Mouse (Mus musculus) cerebellum, adult 11-12 months (tissue): Measurements from ENCODE around the gene Lrrc4b.

Experiments used
- DNase-seq: peaks from one replicate; pipeline ENCODE4 v3.0.0; 2022

Lrrc4b gene

DNA sequence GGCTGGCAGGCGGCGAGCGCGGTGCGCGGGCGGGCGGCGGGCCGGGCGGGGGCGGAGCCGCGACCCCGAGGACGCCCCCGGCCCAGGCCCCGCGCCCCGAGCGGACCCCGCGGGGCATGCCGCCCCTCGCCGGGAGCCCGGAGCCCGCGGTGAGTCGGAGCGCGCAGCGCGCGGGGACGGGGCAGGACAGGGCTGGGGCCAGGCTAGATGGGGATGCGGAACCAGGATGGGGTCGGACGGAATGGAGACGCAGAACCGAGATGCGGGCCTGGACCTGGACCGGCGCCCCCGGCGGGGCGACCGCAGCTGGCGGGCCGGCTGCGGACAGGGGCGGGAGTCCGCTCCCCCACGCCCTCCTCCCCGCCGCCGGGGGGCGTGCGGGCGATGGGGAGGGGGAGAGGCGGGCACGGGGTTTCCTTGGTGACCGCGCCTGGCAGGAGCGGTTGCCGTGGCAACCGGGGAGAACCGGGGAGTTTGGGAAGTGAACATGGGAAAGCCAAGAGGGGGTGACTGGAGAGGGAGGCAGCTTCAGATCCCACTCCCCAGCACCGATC lies at the start of gene Lrrc4b:
Gene Lrrc4b, plus strand, starts transcription at position 51 of the 554 bp plus-strand sequence.
- peak; percentile 74 for DNase-seq

DNA sequence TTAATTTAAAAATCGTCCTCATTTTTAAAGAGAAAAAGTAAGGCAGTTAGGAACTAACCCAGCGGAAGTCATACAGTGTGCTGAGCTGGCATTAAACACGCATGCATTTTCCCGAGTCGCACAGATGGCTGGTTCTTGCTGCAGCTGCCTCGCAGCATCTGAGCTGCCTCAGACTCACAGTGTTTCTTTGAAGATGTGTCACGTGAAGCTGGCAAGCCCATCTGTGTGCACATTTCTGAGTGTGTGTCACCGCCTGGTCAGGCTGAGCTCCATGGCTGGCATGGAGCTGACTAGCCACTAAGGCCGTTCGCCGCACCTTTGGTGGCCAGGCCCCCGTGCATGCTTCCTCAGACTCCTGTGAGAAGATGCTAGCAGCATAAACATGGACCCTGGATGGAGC lies 46.3 kb upstream of the Lrrc4b start:
- no peak for DNase-seq

DNA sequence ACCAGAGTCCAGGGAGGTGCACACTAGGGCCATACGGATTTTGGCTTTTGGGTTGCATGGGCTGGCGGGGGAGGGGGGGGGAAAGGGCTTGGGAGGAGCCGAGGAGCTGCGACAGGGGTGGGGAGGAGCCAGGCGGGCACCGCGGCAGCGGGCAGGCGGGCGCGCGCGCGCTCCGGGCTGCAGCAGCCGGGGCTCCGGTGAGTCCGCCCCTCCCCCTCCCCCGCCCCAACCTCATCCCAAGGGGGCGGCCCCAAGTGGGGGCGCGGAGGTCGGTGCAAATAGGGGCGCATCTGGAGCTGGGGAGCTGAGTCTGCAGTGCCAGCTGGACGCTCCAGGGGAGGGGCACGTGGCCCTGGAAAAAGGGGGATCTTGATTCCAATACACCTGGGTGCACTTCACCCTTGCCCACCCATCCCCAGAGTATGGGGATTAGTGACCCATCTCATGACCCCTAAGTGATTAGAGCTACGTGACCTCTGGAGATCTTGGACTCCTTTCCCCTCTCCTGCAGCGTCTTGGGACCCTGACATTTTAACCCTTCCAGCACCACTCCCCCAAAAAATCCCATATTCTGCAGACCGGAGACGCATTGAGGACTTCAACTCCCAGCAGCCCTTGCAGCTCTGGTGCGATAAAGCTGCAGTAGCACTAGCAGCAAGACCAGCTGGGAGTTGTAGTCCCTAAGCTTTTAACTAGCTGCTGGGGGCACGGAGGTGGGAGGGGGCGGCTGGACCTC lies 44.7 kb upstream of the Lrrc4b start, which contains the start of gene Syt3:
Gene Syt3, plus strand, starts transcription at position 123 of the 736 bp plus-strand sequence.
- peak; percentile 89 for DNase-seq

DNA sequence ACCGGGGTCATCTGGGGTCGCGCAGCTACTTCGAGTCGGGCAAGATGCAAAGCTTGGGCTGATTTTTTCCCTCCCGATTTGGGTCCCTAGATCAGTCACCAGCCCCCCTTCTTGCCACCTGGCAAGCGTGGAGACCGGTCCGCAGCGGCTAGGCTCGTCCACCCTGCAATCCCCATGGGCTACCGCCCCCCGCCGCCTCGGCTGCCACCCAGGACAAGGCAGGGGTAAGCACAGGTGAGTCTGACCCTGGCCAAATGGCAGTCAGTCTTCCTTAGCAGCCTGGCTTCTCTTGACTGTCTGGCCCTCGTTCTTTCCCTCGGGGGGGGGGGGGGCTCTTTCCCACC lies 44.1 kb upstream of the Lrrc4b start:
- no peak for DNase-seq

GRCm38 (mm10) chr7:44385720-44386119 lies 43.1 kb upstream of the Lrrc4b start, which contains the start of gene 1700008O03Rik:
Gene 1700008O03Rik (minus strand): TSS chr7:44385820.
- DNase-seq, result peak; percentile 57

- peak; percentile 96 for DNase-seq
Measured at GRCm38 (mm10) chr7:44391831-44392230, 37.0 kb upstream of the Lrrc4b start.

GRCm38 (mm10) chr7:44392341-44392740 lies 36.5 kb upstream of the Lrrc4b start:
- DNase-seq, result no peak

DNA sequence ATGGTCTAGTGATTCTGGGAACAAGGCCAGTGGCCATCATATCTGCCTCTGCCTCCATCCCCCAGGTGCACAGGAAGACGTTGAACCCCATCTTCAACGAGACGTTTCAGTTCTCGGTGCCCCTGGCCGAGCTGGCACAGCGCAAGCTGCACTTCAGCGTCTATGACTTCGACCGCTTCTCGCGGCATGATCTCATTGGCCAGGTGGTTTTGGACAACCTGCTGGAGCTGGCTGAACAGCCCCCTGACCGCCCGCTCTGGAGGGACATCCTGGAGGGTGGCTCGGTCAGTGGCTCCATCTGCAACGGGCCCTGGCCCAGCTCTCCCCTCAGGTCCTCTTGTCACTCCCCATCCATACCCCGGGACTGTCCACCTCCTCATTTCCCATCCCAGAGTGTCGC lies 35.5 kb upstream of the Lrrc4b start:
- peak; percentile 55 for DNase-seq

- DNase-seq, result peak; percentile 77
Measured at GRCm38 (mm10) chr7:44398570-44398969, 30.2 kb upstream of the Lrrc4b start.

GRCm38 (mm10) chr7:44401673-44402072 lies 27.1 kb upstream of the Lrrc4b start:
- DNase-seq, result no peak

DNA sequence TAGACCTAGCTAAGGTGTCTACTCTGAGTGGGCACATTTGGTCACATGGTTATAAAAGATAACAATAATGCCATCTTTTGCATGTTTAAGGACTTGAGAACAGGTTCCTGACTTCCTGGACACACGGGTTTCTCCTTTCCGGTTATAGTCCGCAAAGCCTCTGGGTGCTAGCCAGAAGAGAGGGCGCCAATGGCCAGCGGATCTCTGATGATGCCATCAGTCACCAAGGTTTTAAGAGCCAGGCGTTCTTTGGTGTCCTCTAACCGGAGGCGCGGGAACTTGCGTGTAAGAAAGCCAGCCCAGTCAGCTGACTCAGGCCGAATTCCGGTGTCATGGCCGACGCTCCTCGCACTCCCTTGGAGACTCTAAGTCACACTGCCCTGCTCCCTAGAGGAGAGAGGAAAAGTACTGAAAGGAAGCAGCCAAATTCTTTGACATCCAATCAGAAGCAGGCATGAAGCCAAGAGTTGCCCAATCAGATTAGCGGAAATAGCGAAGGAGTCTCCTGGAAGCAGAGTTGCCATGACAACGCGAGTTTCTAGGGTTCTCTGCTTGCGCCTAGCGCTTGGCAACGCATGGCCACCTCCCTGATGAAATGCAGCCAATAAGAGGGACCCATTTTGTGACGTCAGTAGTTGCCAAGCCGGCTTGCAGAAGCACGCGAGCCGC lies 23.3 kb upstream of the Lrrc4b start:
- DNase-seq, result peak; percentile 98

- DNase-seq, result no peak
Measured at GRCm38 (mm10) chr7:44406015-44406355, 22.8 kb upstream of the Lrrc4b start.

DNA sequence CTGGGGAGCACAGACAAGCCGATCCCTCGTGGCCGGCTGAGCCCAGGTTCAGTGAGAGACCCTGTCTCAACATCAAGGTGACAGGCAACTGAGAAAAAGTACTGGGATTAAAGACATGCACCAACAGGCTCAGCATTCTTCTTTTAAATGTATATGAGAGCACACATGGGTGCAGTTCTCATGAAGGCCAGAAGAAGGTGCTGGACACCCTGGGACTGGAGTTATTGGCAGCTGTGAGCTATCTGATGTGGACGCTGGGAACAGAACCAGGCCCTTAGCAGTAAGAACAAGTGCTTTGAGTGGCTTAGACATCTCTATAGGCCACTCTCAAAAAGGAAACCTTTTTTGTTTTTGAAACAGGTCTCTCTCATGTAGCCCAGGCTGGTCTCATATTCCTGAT lies 17.7 kb upstream of the Lrrc4b start:
- DNase-seq, result no peak

DNA sequence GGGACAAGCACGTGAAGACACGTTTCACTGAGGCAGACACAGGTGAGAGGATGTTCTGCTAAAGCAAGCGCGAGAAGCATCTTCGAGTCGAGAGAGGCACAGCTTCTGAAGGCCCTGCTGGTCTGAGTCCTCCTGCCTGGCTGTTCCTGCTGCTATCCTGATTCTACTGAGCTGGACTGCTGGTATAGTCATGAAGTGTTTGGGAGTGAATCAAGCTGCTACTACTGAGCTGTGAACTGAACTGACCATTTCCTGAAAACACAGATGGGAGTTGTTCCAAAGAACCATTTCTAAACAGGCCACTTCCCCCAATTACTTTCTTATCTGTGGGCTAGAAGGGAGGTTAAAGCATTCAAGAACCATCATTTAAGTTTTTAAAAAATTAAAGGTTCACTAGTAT lies 15.5 kb upstream of the Lrrc4b start:
- no peak for DNase-seq

- DNase-seq, result peak; percentile 69
Measured at GRCm38 (mm10) chr7:44427666-44428065, 1.2 kb upstream of the Lrrc4b start.

GRCm38 (mm10) chr7:44428171-44428950 lies 457 bp upstream of the Lrrc4b start:
- DNase-seq, result peak; percentile 70

DNA sequence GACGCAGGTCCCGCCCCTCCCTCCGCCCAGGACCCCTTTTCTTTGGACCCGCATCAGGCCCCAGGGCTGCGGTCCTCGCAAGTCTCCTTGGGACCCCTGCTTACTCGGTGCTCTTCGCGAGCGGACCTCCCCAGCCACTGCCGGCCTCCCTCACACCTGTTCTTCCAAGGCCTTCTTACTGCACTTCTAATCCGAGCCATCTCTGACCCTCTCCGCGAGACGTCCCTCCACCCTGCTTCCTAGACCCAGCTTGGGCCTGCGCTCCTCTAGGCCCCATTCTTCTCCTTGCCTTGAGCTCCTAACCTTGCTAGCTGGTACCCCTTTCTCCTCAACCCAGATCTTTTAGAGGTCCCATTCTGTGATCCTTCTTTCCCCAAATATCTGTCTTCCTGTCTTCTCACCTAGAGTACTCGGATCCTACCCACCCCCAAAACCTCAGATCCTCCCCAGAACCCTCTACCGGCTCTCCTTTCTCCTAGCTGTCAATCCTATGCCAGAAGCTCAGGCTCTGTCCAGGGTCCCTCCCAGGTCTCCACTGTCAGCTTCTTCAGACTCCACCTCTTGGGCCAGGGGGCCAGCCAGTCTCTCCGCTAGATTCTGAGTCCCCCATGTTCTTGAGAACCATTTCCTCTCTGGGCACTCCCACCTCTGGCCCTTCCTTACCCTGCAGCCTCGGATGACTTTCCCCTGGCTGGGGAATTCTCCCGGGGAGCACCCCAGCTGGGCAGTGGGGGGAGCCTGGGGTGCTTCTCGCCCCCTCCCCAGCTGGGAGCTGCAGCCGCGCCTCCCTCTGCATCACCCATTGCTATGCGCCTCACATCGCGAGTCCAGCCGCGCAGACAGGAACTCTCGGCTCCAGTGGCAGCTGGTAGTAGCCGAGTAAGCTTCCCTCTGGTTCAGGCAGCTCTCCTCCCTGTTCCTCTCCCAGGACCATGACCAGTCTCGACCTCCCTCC lies 993 bp downstream of the Lrrc4b start:
- peak; percentile 59 for DNase-seq

DNA sequence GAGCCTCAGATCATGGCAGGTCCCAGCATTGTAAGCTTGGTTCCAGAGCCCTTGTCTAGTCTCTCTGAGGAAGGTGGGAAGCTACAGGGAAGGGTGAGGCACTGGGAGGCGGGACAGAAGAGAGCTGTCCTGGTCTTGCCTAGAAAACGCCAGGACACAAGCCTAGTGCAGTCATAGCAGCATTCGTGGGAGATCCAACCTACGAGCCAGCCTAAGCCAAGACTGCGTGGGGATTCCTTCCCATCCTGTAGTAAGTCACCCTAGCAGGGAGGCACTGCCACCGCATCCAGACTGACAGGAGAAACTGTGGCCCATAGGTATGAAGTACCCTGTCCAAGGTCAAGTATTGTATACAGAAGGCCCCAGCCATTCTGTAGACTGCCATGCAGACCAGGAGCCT lies 3.7 kb downstream of the Lrrc4b start:
- no peak for DNase-seq

- DNase-seq, result peak; percentile 68
Measured at GRCm38 (mm10) chr7:44433371-44433770, 4.6 kb downstream of the Lrrc4b start.

- DNase-seq, result no peak
Measured at GRCm38 (mm10) chr7:44434089-44434488, 5.3 kb downstream of the Lrrc4b start.

GRCm38 (mm10) chr7:44435796-44436195 lies 7.0 kb downstream of the Lrrc4b start:
- peak; percentile 83 for DNase-seq

- peak; percentile 58 for DNase-seq
Measured at GRCm38 (mm10) chr7:44436267-44436666, 7.4 kb downstream of the Lrrc4b start.
